Mouse (Mus musculus) heart, postnatal 0 days (tissue): Measurements from ENCODE around the gene S100a7a. TPM values are rescaled to one million over a fixed set of nuclear protein-coding genes. Genes with fewer than 3 reads are reported as not detected.

Source experiments
- ATAC-seq: fragments of 200-750 bp; cut with Nextera tagmentation; 2 replicates; pipeline ENCODE4 v1.8.0; 2017; ENCODE audit warnings: low read depth, moderate number of reproducible peaks, moderate library complexity; ENCODE audit not compliant: insufficient read depth
- DNase-seq: peaks from one replicate; pipeline ENCODE4 v3.0.0-alpha.2; 2016; ENCODE audit warnings: low spot score
- H3K27ac ChIP-seq: fragments of 300-500 bp; sonication (generic); 2 replicates; pipeline ENCODE4 v1.5.1; 2014; ENCODE audit warnings: low read depth, mild to moderate bottlenecking
- H3K27me3 ChIP-seq: fragments of 300-500 bp; sonication (generic); 2 replicates; pipeline ENCODE4 v1.6.1; 2014; ENCODE audit warnings: low read length, mixed read lengths; ENCODE audit not compliant: control insufficient read depth, insufficient read depth
- H3K36me3 ChIP-seq: fragments of 300-500 bp; sonication (generic); replicated peaks from 2 replicates; pipeline ENCODE4 v1.6.1; 2014; ENCODE audit warnings: low read length, mixed read lengths; ENCODE audit not compliant: control insufficient read depth, insufficient read depth
- H3K4me1 ChIP-seq: fragments of 300-500 bp; sonication (generic); 2 replicates; pipeline ENCODE4 v1.6.1; 2014; ENCODE audit warnings: antibody characterized with exemption; ENCODE audit not compliant: control insufficient read depth, insufficient read depth
- H3K4me2 ChIP-seq: fragments of 300-500 bp; sonication (generic); 2 replicates; pipeline ENCODE4 v1.6.1; 2014; ENCODE audit warnings: low read depth, mild to moderate bottlenecking, low read length, moderate library complexity
- H3K4me3 ChIP-seq: fragments of 300-500 bp; sonication (generic); 2 replicates; pipeline ENCODE4 v1.5.1; 2014; ENCODE audit warnings: low read depth, low read length
- H3K9ac ChIP-seq: fragments of 300-500 bp; sonication (generic); replicated peaks from 2 replicates; pipeline ENCODE4 v1.6.1; 2014; ENCODE audit warnings: low read depth, low read length, mixed read lengths
- H3K9me3 ChIP-seq: fragments of 300-500 bp; sonication (generic); replicated peaks from 2 replicates; pipeline ENCODE4 v1.6.1; 2016; ENCODE audit warnings: low read length; ENCODE audit not compliant: control insufficient read depth
- CTCF ChIP-seq: IDR thresholded peaks from 2 replicates; pipeline ENCODE4 v1.5.1; 2016; ENCODE audit warnings: antibody characterized with exemption, control low read depth, low read depth
- EP300 ChIP-seq: IDR thresholded peaks from 2 replicates; pipeline ENCODE4 v1.6.1; 2016; ENCODE audit warnings: antibody characterized with exemption, low read depth
- WGBS: fragments of 180-500 bp; shearing (Covaris S2); extraction: QIAGEN DNeasy Blood & Tissue Kit; methylation state at CpG from one replicate; pipeline ENCODE4 v1.1.7; 2014; 5-methylcytosine and 5-hydroxymethylcytosine counted together
- polyA plus RNA-seq: library from polyadenylated mRNA; unstranded; fragments of >200 nt; fragmentation: Nextera tagmentation; extraction: Ambion mirVana; gene quantifications from 2 replicates; pipeline ENCODE4 v1.2.1, GENCODE M21; 2015
- total RNA-seq: library from RNA; depleted of rRNA; stranded (reverse); fragments of >200 nt; gene quantifications from 2 replicates; pipeline ENCODE4 v1.2.3, GENCODE M21; 2014; ENCODE audit warnings: low replicate concordance; rRNA removed

S100a7a gene
- total and polyA plus RNA-seq, 2 experiments from 2014 or later = not detected

DNA sequence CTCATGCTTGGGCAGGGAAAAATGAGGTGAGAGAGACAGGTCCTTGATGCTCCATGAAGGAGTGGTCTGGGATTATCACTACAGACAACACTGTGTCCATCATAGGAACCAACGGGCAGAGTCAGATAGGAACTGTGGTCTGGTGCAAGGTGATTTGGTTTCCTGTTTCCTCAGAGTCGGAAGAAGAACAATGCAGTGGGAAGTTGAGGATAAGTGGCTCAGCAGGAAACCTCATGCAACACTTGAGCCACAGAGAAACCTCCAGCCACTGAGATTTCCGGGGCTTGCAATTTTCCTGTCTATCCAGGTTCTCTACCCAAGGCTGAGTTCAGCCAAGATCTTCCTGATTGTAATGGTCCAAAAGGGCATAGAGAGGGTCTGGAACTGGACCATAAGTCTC, 24.8 kb downstream of the S100a7a start:
- H3K27ac ChIP-seq = no peak overlapping the region
- H3K4me2 ChIP-seq = no peak overlapping the region
- 35% methylated on average over 3 of the region's 3 CpGs for WGBS
- no peaks in the 10 kb centered on the region for H3K9me3 ChIP-seq
- TF ChIP-seq CTCF (no peak), EP300 (no peak)
- H3K4me3 ChIP-seq = no peak overlapping the region
- no peaks in the 10 kb centered on the region for H3K36me3 ChIP-seq
- H3K4me1 ChIP-seq = no peaks in the 10 kb centered on the region
- ATAC-seq (no peak), DNase-seq (no peak)
- no peak overlapping the region for H3K9ac ChIP-seq
- no peaks in the 10 kb centered on the region for H3K27me3 ChIP-seq

- H3K4me2 ChIP-seq = no peak overlapping the region
- H3K4me3 ChIP-seq = no peak overlapping the region
- ATAC-seq = no peak
- H3K36me3 ChIP-seq = no peaks in the 10 kb centered on the region
- 87% methylated on average over 3 of the region's 3 CpGs for WGBS
- H3K27ac ChIP-seq = no peak overlapping the region
- no peaks in the 10 kb centered on the region for H3K27me3 ChIP-seq
- no peak for DNase-seq
- no peaks in the 10 kb centered on the region for H3K9me3 ChIP-seq
- no peak overlapping the region for H3K9ac ChIP-seq
- no peak for TF ChIP-seq EP300
- TF ChIP-seq CTCF = no peak
- H3K4me1 ChIP-seq = no peaks in the 10 kb centered on the region
Observed at GRCm38 (mm10) chr3:90683929-90684328, 30.1 kb downstream of the S100a7a start.

DNA sequence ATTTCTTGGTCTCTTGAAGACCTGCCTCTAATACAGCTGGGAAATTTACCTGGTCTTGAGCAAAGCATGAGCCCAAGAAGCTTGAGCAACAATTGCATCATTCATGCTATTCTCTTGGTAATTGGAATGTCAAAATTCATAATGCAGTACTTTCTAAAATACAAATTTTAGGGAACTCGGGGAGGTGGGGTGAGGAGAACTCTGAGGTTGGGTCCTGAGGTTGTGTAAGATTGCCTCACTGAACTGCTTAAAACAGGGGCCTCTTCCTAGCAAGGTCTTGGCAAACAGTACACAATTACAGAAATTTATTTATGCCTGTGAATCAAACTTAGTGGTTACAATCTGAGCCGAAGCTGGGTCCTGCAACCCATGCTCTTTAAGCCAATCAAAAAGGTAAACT, 33.0 kb downstream of the S100a7a start:
- ATAC-seq (no peak), DNase-seq (no peak)
- WGBS = 77% methylated on average over 2 of the region's 2 CpGs
- H3K4me2 ChIP-seq = no peak overlapping the region
- TF ChIP-seq EP300 = no peak
- no peak for TF ChIP-seq CTCF
- no peaks in the 10 kb centered on the region for H3K36me3 ChIP-seq
- H3K4me1 ChIP-seq = no peaks in the 10 kb centered on the region
- H3K27ac ChIP-seq = no peak overlapping the region
- no peaks in the 10 kb centered on the region for H3K27me3 ChIP-seq
- no peak overlapping the region for H3K9ac ChIP-seq
- no peak overlapping the region for H3K4me3 ChIP-seq
- no peaks in the 10 kb centered on the region for H3K9me3 ChIP-seq

GRCm38 (mm10) chr3:90693496-90693895, 39.7 kb downstream of the S100a7a start:
- DNase-seq (no peak), ATAC-seq (no peak)
- H3K4me1 ChIP-seq = no peaks in the 10 kb centered on the region
- H3K4me2 ChIP-seq = no peak overlapping the region
- H3K27me3 ChIP-seq = no peaks in the 10 kb centered on the region
- 70% methylated on average over 2 of the region's 2 CpGs for WGBS
- H3K4me3 ChIP-seq = no peak overlapping the region
- no peaks in the 10 kb centered on the region for H3K36me3 ChIP-seq
- no peaks in the 10 kb centered on the region for H3K9me3 ChIP-seq
- TF ChIP-seq EP300 (no peak), CTCF (no peak)
- H3K9ac ChIP-seq = no peak overlapping the region
- H3K27ac ChIP-seq = no peak overlapping the region

DNA sequence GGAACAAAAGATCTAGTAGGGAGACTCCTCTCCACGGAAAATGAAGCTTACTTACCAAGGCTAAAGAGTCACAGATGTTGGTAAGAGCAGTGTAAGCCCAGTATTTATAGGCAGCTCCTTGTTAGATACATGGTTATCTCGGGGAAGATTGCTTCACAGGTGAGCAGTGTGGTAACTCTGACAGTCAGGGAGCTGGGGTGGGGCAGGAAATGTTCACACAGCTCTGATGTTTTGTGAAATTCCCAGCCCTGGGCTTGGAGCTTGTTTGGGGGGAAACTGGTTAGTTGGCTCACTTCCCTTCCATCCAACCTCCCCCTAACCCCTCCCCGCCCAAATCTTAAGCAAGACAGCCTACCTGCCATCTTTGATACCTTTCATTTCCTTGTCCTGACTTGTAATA, 41.8 kb downstream of the S100a7a start, which contains the start of gene S100a9:
TSS of gene S100a9 (minus strand) at position 109 of the 400 bp plus-strand sequence.
- ATAC-seq (no peak), DNase-seq (no peak)
- H3K27me3 ChIP-seq = no peaks in the 10 kb centered on the region
- no peak within 1 kb of the TSS for H3K4me2 ChIP-seq
- no peak for TF ChIP-seq CTCF
- TF ChIP-seq EP300 = no peak
- no peak within 1 kb of the TSS for H3K9ac ChIP-seq
- no peaks in the 10 kb centered on the region for H3K36me3 ChIP-seq
- no peaks in the 10 kb centered on the region for H3K4me1 ChIP-seq
- H3K9me3 ChIP-seq = no peaks in the 10 kb centered on the region
- no peak within 1 kb of the TSS for H3K27ac ChIP-seq
- no peak within 1 kb of the TSS for H3K4me3 ChIP-seq
- WGBS = 55% methylated on average over 3 of the region's 3 CpGs

DNA sequence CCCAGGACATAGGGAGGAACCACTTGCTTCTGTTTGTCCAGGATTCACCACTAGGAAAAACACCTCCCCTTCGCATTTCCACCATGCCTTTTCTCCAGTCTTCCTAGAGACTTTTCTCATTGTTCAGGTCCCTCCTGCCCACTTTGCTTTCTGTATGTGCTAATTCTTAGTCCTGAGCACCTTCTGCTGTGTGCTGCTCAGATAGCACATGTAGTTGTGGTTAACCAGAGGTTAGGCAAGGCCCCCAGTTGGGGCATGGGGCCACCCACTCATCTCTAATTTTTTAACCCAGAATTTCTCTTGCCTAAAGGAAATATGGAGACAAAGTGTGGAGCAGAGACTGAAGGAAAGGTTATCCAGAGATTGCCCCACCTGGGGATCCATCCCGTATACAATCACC, 48.4 kb downstream of the S100a7a start:
- no peak overlapping the region for H3K4me3 ChIP-seq
- H3K9ac ChIP-seq = no peak overlapping the region
- H3K4me1 ChIP-seq = no peaks in the 10 kb centered on the region
- H3K9me3 ChIP-seq = no peaks in the 10 kb centered on the region
- no peak overlapping the region for H3K4me2 ChIP-seq
- no peak for TF ChIP-seq EP300
- no peak for TF ChIP-seq CTCF
- DNase-seq (no peak), ATAC-seq (no peak)
- H3K27me3 ChIP-seq = no peaks in the 10 kb centered on the region
- H3K36me3 ChIP-seq = no peaks in the 10 kb centered on the region
- 81% methylated on average over 2 of the region's 2 CpGs for WGBS
- H3K27ac ChIP-seq = no peak overlapping the region

Other genes starting within 250 kb of the S100a7a start
- gene Ints3, start 220.4 kb upstream of the S100a7a start, total RNA-seq = 26.1 and 26.6 TPM in 2 replicates
- gene Ints3, start 220.4 kb upstream of the S100a7a start, polyA plus RNA-seq = 7.8 and 8.3 TPM in 2 replicates
- gene Npr1, start 188.2 kb upstream of the S100a7a start, total RNA-seq = 26.4 and 30.9 TPM in 2 replicates
- gene Npr1, start 188.2 kb upstream of the S100a7a start, polyA plus RNA-seq = 10.2 and 11.2 TPM in 2 replicates
- gene Ilf2, start 177.9 kb upstream of the S100a7a start, total RNA-seq = 46.8 and 53.5 TPM in 2 replicates
- 60.2 and 60.8 TPM in 2 replicates for gene Ilf2, start 177.9 kb upstream of the S100a7a start, polyA plus RNA-seq
- gene Snapin, start 163.0 kb upstream of the S100a7a start, total RNA-seq = 44.3 and 59.2 TPM in 2 replicates
- gene Snapin, start 163.0 kb upstream of the S100a7a start, polyA plus RNA-seq = 85.5 and 90.5 TPM in 2 replicates
- gene Chtop, start 144.5 kb upstream of the S100a7a start, total RNA-seq = 117 and 121 TPM in 2 replicates
- gene Chtop, start 144.5 kb upstream of the S100a7a start, polyA plus RNA-seq = 79.0 and 85.1 TPM in 2 replicates
- 221 and 462 TPM in 2 replicates for gene S100a1, start 139.6 kb upstream of the S100a7a start, total RNA-seq
- 721 and 746 TPM in 2 replicates for gene S100a1, start 139.6 kb upstream of the S100a7a start, polyA plus RNA-seq
- gene S100a13, start 139.6 kb upstream of the S100a7a start, total RNA-seq = 45.9 and 86.2 TPM in 2 replicates
- 144 and 146 TPM in 2 replicates for gene S100a13, start 139.6 kb upstream of the S100a7a start, polyA plus RNA-seq
- 7.2 TPM in 1 of 2 replicates, not detected in the other for gene S100a14, start 127.2 kb upstream of the S100a7a start, total RNA-seq
- gene S100a14, start 127.2 kb upstream of the S100a7a start, polyA plus RNA-seq = 0.12 TPM in 1 of 2 replicates, not detected in the other
- 131 and 139 TPM in 2 replicates for gene S100a16, start 116.8 kb upstream of the S100a7a start, total RNA-seq
- 89.8 and 95.6 TPM in 2 replicates for gene S100a16, start 116.8 kb upstream of the S100a7a start, polyA plus RNA-seq
- not detected in 2 replicates for gene S100a3, start 93.4 kb upstream of the S100a7a start, total RNA-seq
- gene S100a3, start 93.4 kb upstream of the S100a7a start, polyA plus RNA-seq = 0.16 TPM in 1 of 2 replicates, not detected in the other
- gene S100a2, start 63.8 kb upstream of the S100a7a start, total RNA-seq = not detected in 2 replicates
- gene S100a2, start 63.8 kb upstream of the S100a7a start, polyA plus RNA-seq = not detected in 2 replicates
- not detected in 2 replicates for gene Gm42674, start 52.1 kb upstream of the S100a7a start, total RNA-seq
- not detected in 2 replicates for gene Gm42674, start 52.1 kb upstream of the S100a7a start, polyA plus RNA-seq
- 1.3 TPM in 1 of 2 replicates, not detected in the other for gene S100a4, start 50.2 kb upstream of the S100a7a start, total RNA-seq
- 4.4 and 4.8 TPM in 2 replicates for gene S100a4, start 50.2 kb upstream of the S100a7a start, polyA plus RNA-seq
- gene S100a5, start 45.5 kb upstream of the S100a7a start, total RNA-seq = not detected in 2 replicates
- not detected in 2 replicates for gene S100a5, start 45.5 kb upstream of the S100a7a start, polyA plus RNA-seq
- gene S100a6, start 41.1 kb upstream of the S100a7a start, total RNA-seq = 16.5 and 82.9 TPM in 2 replicates
- gene S100a6, start 41.1 kb upstream of the S100a7a start, polyA plus RNA-seq = 97.5 and 110 TPM in 2 replicates
- gene S100a8, start 15.0 kb downstream of the S100a7a start, total RNA-seq = 4.2 and 14.6 TPM in 2 replicates
- gene S100a8, start 15.0 kb downstream of the S100a7a start, polyA plus RNA-seq = 20.3 and 21.0 TPM in 2 replicates
- gene S100a9, start 41.7 kb downstream of the S100a7a start, total RNA-seq = 11.6 and 12.7 TPM in 2 replicates
- 13.6 and 14.0 TPM in 2 replicates for gene S100a9, start 41.7 kb downstream of the S100a7a start, polyA plus RNA-seq
- not detected in 2 replicates for gene Pglyrp4, start 72.9 kb downstream of the S100a7a start, total RNA-seq
- not detected in 2 replicates for gene Pglyrp4, start 72.9 kb downstream of the S100a7a start, polyA plus RNA-seq
- not detected in 2 replicates for gene Gm5849, start 123.9 kb downstream of the S100a7a start, total RNA-seq
- gene Gm5849, start 123.9 kb downstream of the S100a7a start, polyA plus RNA-seq = not detected in 2 replicates